Mouse (Mus musculus): ENCODE data around the gene Limch1.

GRCm38 (mm10) chr5:67025581-67025980, 280.0 kb downstream of the Limch1 start:
- TF ChIP-seq POLR2A (IDR thresholded peaks at IDR 0.05; ENCODE audit: borderline replicate concordance, low read depth, low read length) (no peak), CTCF (IDR thresholded peaks at IDR 0.05; ENCODE audit: low read depth, low read length) (no peak)

Data from bone marrow macrophage, adult 2 months (primary cell).